Mouse (Mus musculus) hindbrain, embryonic 14.5 days (tissue): Measurements from ENCODE around the gene BC030867. TPM values are rescaled to one million over a fixed set of nuclear protein-coding genes. Genes with fewer than 3 reads are reported as not detected.

Experiments
- ATAC-seq: fragments of 200-750 bp; cut with Nextera tagmentation; 2 replicates; pipeline ENCODE4 v1.8.0; 2017; ENCODE audit warnings: moderate number of reproducible peaks, mild to moderate bottlenecking, moderate TSS enrichment, moderate library complexity; ENCODE audit not compliant: low FRiP score
- DNase-seq: peaks from one replicate; pipeline ENCODE4 v3.0.0-alpha.2; 2015; ENCODE audit warnings: low spot score
- H3K27ac ChIP-seq: fragments of 300-500 bp; sonication (generic); 2 replicates; pipeline ENCODE4 v1.5.1; 2014; ENCODE audit warnings: mild to moderate bottlenecking, moderate library complexity
- H3K27me3 ChIP-seq: fragments of 300-500 bp; sonication (generic); 2 replicates; pipeline ENCODE4 v1.6.1; 2014; ENCODE audit warnings: mild to moderate bottlenecking, low read length, mixed read lengths; ENCODE audit not compliant: control insufficient read depth, insufficient read depth
- H3K36me3 ChIP-seq: fragments of 300-500 bp; sonication (generic); replicated peaks from 2 replicates; pipeline ENCODE4 v1.6.1; 2014; ENCODE audit not compliant: control insufficient read depth, insufficient read depth
- H3K4me1 ChIP-seq: fragments of 300-500 bp; sonication (generic); replicated peaks from 2 replicates; pipeline ENCODE4 v1.6.1; 2014; ENCODE audit warnings: antibody characterized with exemption, low read length, mixed read lengths; ENCODE audit not compliant: control insufficient read depth, insufficient read depth
- H3K4me2 ChIP-seq: fragments of 300-500 bp; sonication (generic); replicated peaks from 2 replicates; pipeline ENCODE4 v1.6.1; 2014; ENCODE audit warnings: mild to moderate bottlenecking, moderate library complexity
- H3K4me3 ChIP-seq: fragments of 300-500 bp; sonication (generic); replicated peaks from 2 replicates; pipeline ENCODE4 v1.5.1; 2014; ENCODE audit warnings: mild to moderate bottlenecking, low read length
- H3K9ac ChIP-seq: fragments of 300-500 bp; sonication (generic); 2 replicates; pipeline ENCODE4 v1.6.1; 2014
- H3K9me3 ChIP-seq: fragments of 300-500 bp; sonication (generic); 2 replicates; pipeline ENCODE4 v1.6.1; 2016; ENCODE audit warnings: low read length; ENCODE audit not compliant: control insufficient read depth
- WGBS: fragments of 180-500 bp; shearing (Covaris S2); extraction: QIAGEN DNeasy Blood & Tissue Kit; methylation state at CpG from one replicate; pipeline ENCODE4 v1.1.7; 2014; 5-methylcytosine and 5-hydroxymethylcytosine counted together
- polyA plus RNA-seq: library from polyadenylated mRNA; unstranded; fragments of >200 nt; fragmentation: Nextera tagmentation; extraction: Ambion mirVana; gene quantifications from 2 replicates; pipeline ENCODE4 v1.2.1, GENCODE M21; 2014

BC030867 gene
- polyA plus RNA-seq, 1 experiment from 2014 or later: 1.8 TPM

- Histone ChIP-seq H3K4me2 (peak overlapping the region; percentile 45), H3K9ac (0 out of 2 replicates have a peak overlapping the region, but pooled peaks have one; percentile 41), H3K4me3 (no peak overlapping the region), H3K27ac (peak overlapping the region; percentile 73), H3K36me3 (peaks cover 30% of the 10 kb centered on the region), H3K9me3 (no peaks in the 10 kb centered on the region), H3K4me1 (peaks cover 48% of the 10 kb centered on the region), H3K27me3 (no peaks in the 10 kb centered on the region)
- no peak for ATAC-seq
- WGBS: 64% methylated on average over 14 of the region's 14 CpGs
- no peak for DNase-seq
Measured at GRCm38 (mm10) chr11:102219247-102219993, 29.3 kb upstream of the BC030867 start.

- no peaks in the 10 kb centered on the region for H3K9me3 ChIP-seq
- peaks cover 54% of the 10 kb centered on the region for H3K4me1 ChIP-seq
- no peak overlapping the region for H3K4me3 ChIP-seq
- no peak overlapping the region for H3K27ac ChIP-seq
- peaks cover 31% of the 10 kb centered on the region for H3K36me3 ChIP-seq
- no peaks in the 10 kb centered on the region for H3K27me3 ChIP-seq
- no peak overlapping the region for H3K4me2 ChIP-seq
- DNase-seq (no peak), ATAC-seq (no peak)
- 82% methylated on average over 4 of the region's 4 CpGs for WGBS
- no peak overlapping the region for H3K9ac ChIP-seq
Measured at GRCm38 (mm10) chr11:102219994-102220346, 28.7 kb upstream of the BC030867 start.

GRCm38 (mm10) chr11:102220451-102220850 lies 28.2 kb upstream of the BC030867 start:
- H3K27ac ChIP-seq: no peak overlapping the region
- DNase-seq (no peak), ATAC-seq (no peak)
- WGBS: 75% methylated on average over 6 of the region's 6 CpGs
- peaks cover 31% of the 10 kb centered on the region for H3K36me3 ChIP-seq
- H3K9ac ChIP-seq: no peak overlapping the region
- H3K27me3 ChIP-seq: no peaks in the 10 kb centered on the region
- no peak overlapping the region for H3K4me3 ChIP-seq
- H3K9me3 ChIP-seq: no peaks in the 10 kb centered on the region
- peaks cover 57% of the 10 kb centered on the region for H3K4me1 ChIP-seq
- H3K4me2 ChIP-seq: no peak overlapping the region

DNA sequence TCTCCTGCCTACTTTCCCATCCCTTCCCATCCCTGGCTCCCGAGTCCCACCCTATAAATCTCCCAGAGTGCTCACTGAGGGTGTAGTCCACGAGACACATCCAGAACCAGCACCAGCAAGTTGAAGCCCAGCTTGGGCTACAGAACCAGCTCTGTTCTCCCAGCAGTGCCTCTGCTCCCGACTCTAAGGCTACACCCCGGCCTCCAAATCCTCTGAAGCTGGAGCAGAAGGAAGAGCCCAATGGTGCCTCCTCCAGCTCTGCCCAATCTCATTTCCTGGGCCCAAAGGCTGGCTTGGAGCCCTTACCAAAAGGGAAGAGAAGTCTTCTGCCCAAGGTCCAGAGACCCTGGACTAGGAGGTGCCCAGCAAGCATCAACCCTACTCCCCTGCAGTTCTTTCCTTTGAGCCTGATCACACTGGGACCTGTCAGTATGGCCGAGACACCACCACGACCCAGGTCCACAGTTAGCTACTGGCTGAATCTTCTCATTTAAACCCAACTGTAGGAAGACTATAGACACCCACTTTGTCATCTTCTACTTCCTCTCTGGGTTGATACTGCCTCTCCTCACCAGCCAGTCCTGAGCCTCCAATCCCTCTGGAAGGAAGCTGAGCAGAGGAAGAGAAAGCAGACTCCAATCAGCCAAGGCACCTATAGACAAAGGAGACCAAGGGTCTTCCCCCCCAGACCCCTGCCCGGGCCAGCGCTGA lies 27.3 kb upstream of the BC030867 start:
- Histone ChIP-seq H3K27me3 (no peaks in the 10 kb centered on the region), H3K9ac (no peak overlapping the region)

DNA sequence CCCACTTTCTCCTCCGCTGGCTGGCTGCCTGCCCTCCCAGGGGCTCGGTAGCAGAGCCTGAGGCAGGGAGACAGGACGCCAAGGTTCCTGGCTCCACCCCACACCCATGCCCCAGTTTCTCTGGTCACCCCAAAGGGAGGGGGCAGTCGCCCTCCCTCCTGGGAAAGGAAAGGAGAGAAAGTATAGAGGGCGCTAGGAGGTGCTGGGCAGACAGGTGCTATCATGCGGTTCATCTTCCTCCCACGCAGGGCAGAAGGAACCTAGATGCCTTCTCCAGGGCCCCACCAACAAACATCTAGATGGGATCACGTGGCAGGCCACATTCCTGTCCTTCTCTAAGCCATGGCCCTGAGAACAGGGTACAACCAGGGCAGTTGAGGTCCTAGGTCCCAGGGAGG lies 26.7 kb upstream of the BC030867 start:
- 77% methylated on average over 8 of the region's 8 CpGs for WGBS
- no peak for ATAC-seq
- H3K9ac ChIP-seq: no peak overlapping the region
- H3K4me1 ChIP-seq: peaks cover 61% of the 10 kb centered on the region
- H3K27ac ChIP-seq: no peak overlapping the region
- no peak overlapping the region for H3K4me2 ChIP-seq
- DNase-seq: no peak
- H3K9me3 ChIP-seq: no peaks in the 10 kb centered on the region
- H3K4me3 ChIP-seq: no peak overlapping the region
- no peaks in the 10 kb centered on the region for H3K27me3 ChIP-seq
- peaks cover 31% of the 10 kb centered on the region for H3K36me3 ChIP-seq

More for the DNA sequence above, 27.3 kb upstream of the BC030867 start:
- ATAC-seq (no peak), DNase-seq (no peak)
- Histone ChIP-seq H3K27ac (no peak overlapping the region), H3K9me3 (no peaks in the 10 kb centered on the region), H3K36me3 (peaks cover 31% of the 10 kb centered on the region), H3K4me1 (peaks cover 56% of the 10 kb centered on the region), H3K4me2 (no peak overlapping the region), H3K4me3 (no peak overlapping the region)
- WGBS: 88% methylated on average over 8 of the region's 8 CpGs

DNA sequence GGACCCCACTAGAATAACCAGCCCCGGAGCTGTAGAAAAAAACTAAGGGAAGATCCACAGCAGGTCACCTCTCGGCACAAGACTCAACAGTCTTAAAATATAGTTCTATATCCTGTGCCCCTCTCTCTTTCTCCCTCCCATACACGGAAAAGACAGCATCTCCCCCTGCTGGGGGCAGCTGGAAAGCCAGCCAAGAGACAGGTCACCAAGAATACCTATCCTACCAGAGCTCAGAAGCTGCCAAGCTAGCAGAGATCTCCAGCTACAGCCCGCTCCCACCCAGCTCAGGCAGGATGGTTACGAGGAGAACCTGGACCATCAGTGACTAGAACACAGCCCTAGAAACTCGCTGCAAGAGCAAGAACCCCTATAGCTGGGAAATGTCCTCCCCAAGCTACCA lies 25.5 kb upstream of the BC030867 start:
- Histone ChIP-seq H3K4me3 (no peak overlapping the region), H3K27ac (no peak overlapping the region), H3K4me2 (no peak overlapping the region), H3K27me3 (no peaks in the 10 kb centered on the region), H3K9ac (peak overlapping the region; percentile 25; the same call in 1 of the 2 replicates), H3K36me3 (peaks cover 24% of the 10 kb centered on the region), H3K9me3 (no peaks in the 10 kb centered on the region), H3K4me1 (peaks cover 63% of the 10 kb centered on the region)
- no peak for DNase-seq
- no peak for ATAC-seq
- WGBS: 36% methylated on average over 6 of the region's 6 CpGs

DNA sequence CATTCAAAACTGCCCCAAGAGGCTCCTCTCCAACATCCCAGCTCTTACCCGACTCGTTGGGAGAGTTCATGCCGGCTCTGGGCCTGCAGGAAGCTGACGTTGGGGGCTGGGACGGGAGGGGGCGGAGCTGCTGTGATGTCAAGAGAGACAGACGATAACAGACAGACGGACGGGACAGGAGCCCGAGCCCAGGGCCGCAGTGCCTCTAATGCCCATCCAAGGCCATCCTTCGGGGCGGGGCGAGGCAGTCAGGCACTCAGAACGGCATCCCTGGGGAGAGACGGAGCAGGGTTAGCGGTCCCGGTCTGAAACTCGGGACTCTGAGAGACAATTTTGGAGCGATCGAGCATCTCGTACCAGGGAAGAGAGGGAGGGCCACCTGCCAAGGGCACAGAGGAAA lies 24.0 kb upstream of the BC030867 start:
- DNase-seq (no peak), ATAC-seq (no peak)
- H3K27me3 ChIP-seq: no peaks in the 10 kb centered on the region
- H3K4me3 ChIP-seq: 0 out of 2 replicates have a peak overlapping the region, but pooled peaks have one; percentile 7
- peak overlapping the region; percentile 48 for H3K4me2 ChIP-seq
- 5% methylated on average over 22 of the region's 22 CpGs for WGBS
- H3K9me3 ChIP-seq: no peaks in the 10 kb centered on the region
- H3K36me3 ChIP-seq: peaks cover 23% of the 10 kb centered on the region
- H3K27ac ChIP-seq: no peak overlapping the region
- peaks cover 55% of the 10 kb centered on the region for H3K4me1 ChIP-seq
- H3K9ac ChIP-seq: peak overlapping the region; percentile 33

- DNase-seq (no peak), ATAC-seq (no peak)
- no peak overlapping the region for H3K27ac ChIP-seq
- no peaks in the 10 kb centered on the region for H3K9me3 ChIP-seq
- peak overlapping the region; percentile 33; the same call in 1 of the 2 replicates for H3K9ac ChIP-seq
- H3K27me3 ChIP-seq: no peaks in the 10 kb centered on the region
- WGBS: 60% methylated on average over 5 of the region's 5 CpGs
- peak overlapping the region; percentile 48 for H3K4me2 ChIP-seq
- peaks cover 50% of the 10 kb centered on the region for H3K4me1 ChIP-seq
- no peak overlapping the region for H3K4me3 ChIP-seq
- H3K36me3 ChIP-seq: peaks cover 23% of the 10 kb centered on the region
Measured at GRCm38 (mm10) chr11:102225221-102225620, 23.5 kb upstream of the BC030867 start.

GRCm38 (mm10) chr11:102226067-102226978 lies 22.4 kb upstream of the BC030867 start:
- ATAC-seq: no peak
- WGBS: 56% methylated on average over 12 of the region's 12 CpGs
- Histone ChIP-seq H3K27ac (peak overlapping the region; percentile 95; the same call in 1 of the 2 replicates), H3K9me3 (no peaks in the 10 kb centered on the region), H3K4me3 (no peak overlapping the region), H3K36me3 (peaks cover 23% of the 10 kb centered on the region), H3K9ac (peak overlapping the region; percentile 91), H3K4me2 (peak overlapping the region; percentile 88), H3K27me3 (no peaks in the 10 kb centered on the region), H3K4me1 (peaks cover 50% of the 10 kb centered on the region)
- no peak for DNase-seq
